Mouse (Mus musculus) cortical plate, adult 2 months (tissue): Measurements from ENCODE around the gene Nrp1.

ENCODE experiments used
- CTCF ChIP-seq: fragments of 200-500 bp; IDR thresholded peaks from 2 replicates; pipeline ENCODE4 v1.5.1; 2011; ENCODE audit warnings: mild to moderate bottlenecking, control low read depth, low read length; ENCODE audit not compliant: insufficient read depth; ENCODE audit errors: extremely low read depth
- POLR2A ChIP-seq: fragments of 200-500 bp; IDR thresholded peaks from 2 replicates; pipeline ENCODE4 v1.6.1; 2011; ENCODE audit warnings: mild to moderate bottlenecking, low read length, control low read depth; ENCODE audit not compliant: insufficient read depth; ENCODE audit errors: extremely low read depth

DNA sequence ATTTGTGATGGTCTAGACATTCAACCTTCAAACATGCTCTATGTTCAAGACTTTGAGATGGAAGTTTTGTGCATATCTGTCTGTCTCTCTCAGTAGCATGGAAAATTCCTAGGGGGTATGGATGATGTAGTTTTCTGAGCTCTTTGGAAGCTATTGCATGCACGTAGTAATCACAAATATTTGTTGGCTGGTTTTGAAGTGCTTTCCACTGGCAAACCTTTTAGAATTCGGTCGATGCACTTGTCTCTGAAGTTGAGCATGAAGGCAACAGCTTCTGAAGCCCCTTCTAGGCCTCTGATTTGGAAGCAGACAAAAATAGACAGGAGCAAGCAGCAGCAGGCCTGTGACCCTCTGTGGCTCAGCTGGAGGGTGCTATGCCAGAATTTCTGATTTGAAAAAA is 18.9 kb upstream of the Nrp1 start:
- no peak for TF ChIP-seq CTCF
- TF ChIP-seq POLR2A: no peak
